ENCODE assay signal across 8 mouse cellular contexts in the genomic region with DNA sequence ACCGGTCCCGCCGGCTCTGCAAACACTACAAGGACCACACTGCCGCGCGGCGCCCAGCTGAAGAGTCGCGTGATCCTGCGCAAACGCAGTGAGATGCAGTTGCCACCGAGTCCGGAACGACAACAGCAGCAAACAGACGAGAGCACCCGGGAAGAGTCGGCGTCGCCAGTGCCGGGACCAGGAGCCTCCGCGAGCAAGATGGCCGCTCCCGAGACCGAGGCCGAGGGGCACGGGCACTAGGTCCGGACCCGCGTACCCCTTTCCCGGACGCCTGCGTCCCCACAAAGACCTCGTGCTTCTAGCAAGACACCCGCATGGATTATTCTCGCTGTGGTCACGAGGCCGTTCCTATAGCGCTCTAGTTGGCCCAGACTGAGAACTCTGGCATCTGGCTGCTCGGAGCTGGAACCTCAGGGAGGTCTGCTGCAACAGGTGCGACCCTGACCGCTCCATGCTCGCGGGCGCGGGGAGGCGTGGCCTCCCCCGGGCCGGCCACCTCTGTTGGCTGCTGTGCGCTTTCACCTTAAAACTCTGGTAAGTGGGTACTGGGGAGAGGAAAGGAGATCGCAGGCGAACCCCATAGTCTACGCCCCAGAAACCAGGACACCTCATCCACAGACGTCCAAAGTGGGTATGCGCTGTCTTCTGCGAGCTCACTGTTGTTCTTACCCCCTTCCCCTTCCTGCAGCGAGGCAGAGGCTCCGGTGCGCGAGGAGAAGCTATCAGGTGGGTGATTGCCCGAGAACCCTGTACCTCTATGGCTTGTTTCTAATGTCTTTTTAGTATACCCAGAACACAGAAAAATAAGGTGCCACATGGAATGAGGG. TPM values are rescaled to one million over a fixed set of nuclear protein-coding genes. Genes with fewer than 3 reads are reported as not detected.
DNase-seq lines count a peak whose midpoint lies in the region; ATAC-seq and TF ChIP-seq lines count a peak whose summit lies in the region.

Gene Jtb, plus strand, starts transcription at position 91 of the 827 bp plus-strand sequence.

- TF ChIP-seq CTCF in layer of hippocampus, adult 2 months (conservative IDR thresholded peaks at IDR 0.05): peak; percentile 28
- TF ChIP-seq CTCF in lung, embryonic 14.5 days (IDR thresholded peaks at IDR 0.05; ENCODE audit: low read depth): no peak
- no peak for TF ChIP-seq CTCF in olfactory bulb, adult 2 months (IDR thresholded peaks at IDR 0.05; ENCODE audit: insufficient read depth, low read depth, low read length)
- TF ChIP-seq CTCF in thymus, adult 2 months (IDR thresholded peaks at IDR 0.05; ENCODE audit: borderline replicate concordance, control insufficient read depth, extremely low read depth, insufficient read depth, low read length, poor library complexity): 0 out of 2 replicates have a peak, but pooled peaks have one; percentile 54

- H3K27ac ChIP-seq in forebrain, embryonic 15.5 days (replicated peaks): peak within 1 kb of the TSS; percentile 88
- H3K27ac ChIP-seq in layer of hippocampus, adult 2 months: peak within 1 kb of the TSS; percentile 93
- peak within 1 kb of the TSS; percentile 79 for H3K27ac ChIP-seq in lung, embryonic 14.5 days (ENCODE audit: low read depth)
- peak within 1 kb of the TSS; percentile 13; the same call in 1 of the 2 replicates for H3K27ac ChIP-seq in olfactory bulb, adult 2 months (ENCODE audit: insufficient read depth, low read depth, low read length)
- peak within 1 kb of the TSS; percentile 82 for H3K27ac ChIP-seq in thymus, adult 2 months (ENCODE audit: control insufficient read depth, insufficient read depth, low read length)

- no peaks in the 10 kb centered on the region for H3K9me3 ChIP-seq in forebrain, embryonic 15.5 days
- H3K9me3 ChIP-seq in lung, embryonic 14.5 days (ENCODE audit: low read depth, low read length): no peaks in the 10 kb centered on the region

- peak within 1 kb of the TSS; percentile 72 for H3K4me3 ChIP-seq in forebrain, embryonic 15.5 days
- peak within 1 kb of the TSS; percentile 95 for H3K4me3 ChIP-seq in layer of hippocampus, adult 2 months
- peak within 1 kb of the TSS; percentile 57 for H3K4me3 ChIP-seq in lung, embryonic 14.5 days (ENCODE audit: low read depth, low read length)
- H3K4me3 ChIP-seq in olfactory bulb, adult 2 months (ENCODE audit: insufficient read depth, low read depth, low read length): peak within 1 kb of the TSS; percentile 87
- H3K4me3 ChIP-seq in thymus, adult 2 months (ENCODE audit: control insufficient read depth, insufficient read depth, low read length): peak within 1 kb of the TSS; percentile 79

- ATAC-seq in forebrain, embryonic 15.5 days (replicated peaks): peak; percentile 98
- peak; percentile 96 for ATAC-seq in lung, embryonic 14.5 days (ENCODE audit: insufficient read depth)

- under 1% methylated on average over 61 of the region's 61 CpGs for WGBS in forebrain, embryonic 15.5 days
- WGBS in lung, embryonic 14.5 days: under 1% methylated on average over 61 of the region's 61 CpGs
- under 1% methylated on average over 61 of the region's 61 CpGs for WGBS in olfactory bulb, adult 2 months
- under 1% methylated on average over 61 of the region's 61 CpGs for WGBS in thymus, adult 2 months

- peaks cover 13% of the 10 kb centered on the region for H3K4me1 ChIP-seq in forebrain, embryonic 15.5 days
- no peaks in the 10 kb centered on the region for H3K4me1 ChIP-seq in lung, embryonic 14.5 days (ENCODE audit: insufficient read depth)
- peaks cover 4% of the 10 kb centered on the region for H3K4me1 ChIP-seq in olfactory bulb, adult 2 months (ENCODE audit: control insufficient read depth, insufficient read depth, low read length)
- peaks cover 8% of the 10 kb centered on the region; the same call in 1 of the 2 replicates for H3K4me1 ChIP-seq in thymus, adult 2 months (replicated peaks; ENCODE audit: control insufficient read depth, insufficient read depth, low read length)

- peak; percentile 78; the same call in 1 of the 2 replicates for TF ChIP-seq POLR2A in olfactory bulb, adult 2 months (IDR thresholded peaks at IDR 0.05; ENCODE audit: insufficient read depth, low read depth, low read length)
- TF ChIP-seq POLR2A in thymus, adult 2 months (IDR thresholded peaks at IDR 0.05; ENCODE audit: control insufficient read depth, extremely low read depth, insufficient read depth, low read length, poor library complexity): peak; percentile 88

- peak within 1 kb of the TSS; percentile 70 for H3K9ac ChIP-seq in forebrain, embryonic 15.5 days (replicated peaks)
- H3K9ac ChIP-seq in lung, embryonic 14.5 days: peak within 1 kb of the TSS; percentile 74

- no peaks in the 10 kb centered on the region for H3K27me3 ChIP-seq in forebrain, embryonic 15.5 days
- H3K27me3 ChIP-seq in lung, embryonic 14.5 days (ENCODE audit: insufficient read depth, low read length): no peaks in the 10 kb centered on the region
- no peaks in the 10 kb centered on the region for H3K27me3 ChIP-seq in thymus, adult 2 months (ENCODE audit: control insufficient read depth, insufficient read depth, low read length)

- intact Hi-C loops in heart, postnatal 25 days (cut with DNase I): no loop called here

- peak within 1 kb of the TSS; percentile 62 for H3K4me2 ChIP-seq in forebrain, embryonic 15.5 days (replicated peaks)
- peak within 1 kb of the TSS; percentile 70 for H3K4me2 ChIP-seq in lung, embryonic 14.5 days

- peak; percentile 97 for DNase-seq in ES-CJ7 (ENCODE audit: low read depth, low spot score)
- peak; percentile 93 for DNase-seq in cerebellum, adult 11-12 months
- DNase-seq in heart, postnatal 25 days (ENCODE audit: low spot score): peak; percentile 87
- DNase-seq in layer of hippocampus, adult 2 months (ENCODE audit: low spot score in 2 of 2): peak; percentile 94 to 96
- peak; percentile 96 for DNase-seq in lung, embryonic 14.5 days
- DNase-seq in thymus, adult 2 months: peak; percentile 90

- H3K36me3 ChIP-seq in forebrain, embryonic 15.5 days: peaks cover 29% of the 10 kb centered on the region
- H3K36me3 ChIP-seq in lung, embryonic 14.5 days (ENCODE audit: insufficient read depth): peaks cover 30% of the 10 kb centered on the region
- H3K36me3 ChIP-seq in thymus, adult 2 months (ENCODE audit: control insufficient read depth, insufficient read depth, low read length): peaks cover 13% of the 10 kb centered on the region

RNA-seq across cellular contexts. Expression of gene Jtb, which starts in this region (rescaled TPM):
- 109 and 110 TPM in 2 replicates for polyA plus RNA-seq in forebrain, embryonic 15.5 days (2015; fragmentation: Nextera tagmentation; extraction: Ambion mirVana)
- total RNA-seq in heart, postnatal 25 days (2021): 10 to 100 TPM; 49.0 to 50.7 TPM
- 10 to 100 TPM; 44.3 to 45.3 TPM for total RNA-seq in layer of hippocampus, adult 2 months (2021)
- 92.3 and 99.7 TPM in 2 replicates for polyA plus RNA-seq in lung, embryonic 14.5 days (2014; fragmentation: Nextera tagmentation; extraction: Ambion mirVana)
- polyA plus RNA-seq in olfactory bulb, adult 2 months (2012; ENCODE audit: insufficient read depth, insufficient read length, low replicate concordance, missing spikeins): not detected in 2 replicates
- polyA plus RNA-seq in thymus, adult 2 months (2012; rRNA removed): 84.4 and 91.7 TPM in 2 replicates

Comparison
In these comparisons a context has a peak if more than half of its experiments do, and no peak if none do; other contexts are left out.
1. Peak in every context shown above with its lines: DNase-seq, ATAC-seq, H3K4me3 ChIP-seq and H3K27ac ChIP-seq.
2. H3K27ac ChIP-seq: peak in every context shown above with its lines; median percentile 93 in layer of hippocampus, adult 2 months; 88 in forebrain, embryonic 15.5 days; 82 in thymus, adult 2 months; 79 in lung, embryonic 14.5 days; 13 in olfactory bulb, adult 2 months.
3. CTCF ChIP-seq: peak in layer of hippocampus, adult 2 months (single experiment) and thymus, adult 2 months (single experiment); none in lung, embryonic 14.5 days (single experiment) and olfactory bulb, adult 2 months (single experiment).